Mouse (Mus musculus): Measurements from ENCODE around the gene Exoc6b. TPM values are rescaled to one million over a fixed set of nuclear protein-coding genes. Genes with fewer than 3 reads are reported as not detected.

Exoc6b gene
- polyA plus RNA-seq, 1 experiment from 2014 or later = 16.2 TPM

- no peak overlapping the region for H3K9ac ChIP-seq (ENCODE audit: low read length)
- H3K4me3 ChIP-seq (ENCODE audit: low read length) = no peak overlapping the region
- 0 out of 2 replicates have a peak, but pooled peaks cover 3% of the 10 kb centered on the region for H3K4me1 ChIP-seq (ENCODE audit: control insufficient read depth, insufficient read depth, low read length)
- no peaks in the 10 kb centered on the region for H3K36me3 ChIP-seq (ENCODE audit: control insufficient read depth, insufficient read depth)
- 72% methylated on average over 5 of the region's 5 CpGs for WGBS
- H3K27ac ChIP-seq (ENCODE audit: low read length) = no peak overlapping the region
- no peak for ATAC-seq (replicated peaks; ENCODE audit: extremely low read depth, insufficient read depth, low FRiP score)
- no peaks in the 10 kb centered on the region for H3K9me3 ChIP-seq (replicated peaks; ENCODE audit: control insufficient read depth, low read length)
- no peaks in the 10 kb centered on the region for H3K27me3 ChIP-seq (ENCODE audit: control insufficient read depth, insufficient read depth, low read length)
- H3K4me2 ChIP-seq (ENCODE audit: low read depth, low read length) = no peak overlapping the region
Measured at GRCm38 (mm10) chr6:84875869-84876268, 193.4 kb downstream of the Exoc6b start.

GRCm38 (mm10) chr6:84867114-84867513, 202.2 kb downstream of the Exoc6b start:
- H3K9ac ChIP-seq (ENCODE audit: low read length) = no peak overlapping the region
- WGBS = 39% methylated on average over 4 of the region's 4 CpGs

GRCm38 (mm10) chr6:84864625-84865024, 204.7 kb downstream of the Exoc6b start:
- Histone ChIP-seq H3K4me3 (ENCODE audit: low read length) (no peak overlapping the region), H3K27ac (ENCODE audit: low read length) (no peak overlapping the region), H3K4me1 (ENCODE audit: control insufficient read depth, insufficient read depth, low read length) (no peaks in the 10 kb centered on the region), H3K27me3 (ENCODE audit: control insufficient read depth, insufficient read depth, low read length) (no peaks in the 10 kb centered on the region), H3K9ac (ENCODE audit: low read length) (no peak overlapping the region), H3K9me3 (replicated peaks; ENCODE audit: control insufficient read depth, low read length) (no peaks in the 10 kb centered on the region), H3K36me3 (ENCODE audit: control insufficient read depth, insufficient read depth) (no peaks in the 10 kb centered on the region), H3K4me2 (ENCODE audit: low read depth, low read length) (no peak overlapping the region)
- no peak for ATAC-seq (replicated peaks; ENCODE audit: extremely low read depth, insufficient read depth, low FRiP score)
- 77% methylated on average over 3 of the region's 3 CpGs for WGBS

More at GRCm38 (mm10) chr6:84867114-84867513, 202.2 kb downstream of the Exoc6b start:
- no peaks in the 10 kb centered on the region for H3K36me3 ChIP-seq (ENCODE audit: control insufficient read depth, insufficient read depth)
- H3K27ac ChIP-seq (ENCODE audit: low read length) = no peak overlapping the region
- H3K27me3 ChIP-seq (ENCODE audit: control insufficient read depth, insufficient read depth, low read length) = no peaks in the 10 kb centered on the region
- H3K9me3 ChIP-seq (replicated peaks; ENCODE audit: control insufficient read depth, low read length) = no peaks in the 10 kb centered on the region
- H3K4me1 ChIP-seq (ENCODE audit: control insufficient read depth, insufficient read depth, low read length) = 0 out of 2 replicates have a peak, but pooled peaks cover 3% of the 10 kb centered on the region
- no peak overlapping the region for H3K4me2 ChIP-seq (ENCODE audit: low read depth, low read length)
- H3K4me3 ChIP-seq (ENCODE audit: low read length) = no peak overlapping the region
- no peak for ATAC-seq (replicated peaks; ENCODE audit: extremely low read depth, insufficient read depth, low FRiP score)

- H3K9ac ChIP-seq (ENCODE audit: low read length) = no peak overlapping the region
- 90% methylated on average over 1 of the region's 1 CpGs for WGBS
Measured at GRCm38 (mm10) chr6:84863816-84864375, 205.4 kb downstream of the Exoc6b start.

GRCm38 (mm10) chr6:84845665-84846064, 223.6 kb downstream of the Exoc6b start:
- no peak overlapping the region for H3K4me2 ChIP-seq (ENCODE audit: low read depth, low read length)
- H3K27me3 ChIP-seq (ENCODE audit: control insufficient read depth, insufficient read depth, low read length) = no peaks in the 10 kb centered on the region
- WGBS = 31% methylated on average over 7 of the region's 7 CpGs
- H3K4me3 ChIP-seq (ENCODE audit: low read length) = no peak overlapping the region
- no peaks in the 10 kb centered on the region for H3K36me3 ChIP-seq (ENCODE audit: control insufficient read depth, insufficient read depth)
- H3K9ac ChIP-seq (ENCODE audit: low read length) = no peak overlapping the region
- H3K27ac ChIP-seq (ENCODE audit: low read length) = no peak overlapping the region
- no peak for ATAC-seq (replicated peaks; ENCODE audit: extremely low read depth, insufficient read depth, low FRiP score)
- no peaks in the 10 kb centered on the region for H3K9me3 ChIP-seq (replicated peaks; ENCODE audit: control insufficient read depth, low read length)
- 0 out of 2 replicates have a peak, but pooled peaks cover 11% of the 10 kb centered on the region for H3K4me1 ChIP-seq (ENCODE audit: control insufficient read depth, insufficient read depth, low read length)

More at GRCm38 (mm10) chr6:84863816-84864375, 205.4 kb downstream of the Exoc6b start:
- no peak overlapping the region for H3K27ac ChIP-seq (ENCODE audit: low read length)
- no peak overlapping the region for H3K4me3 ChIP-seq (ENCODE audit: low read length)
- no peaks in the 10 kb centered on the region for H3K36me3 ChIP-seq (ENCODE audit: control insufficient read depth, insufficient read depth)
- ATAC-seq (replicated peaks; ENCODE audit: extremely low read depth, insufficient read depth, low FRiP score) = no peak
- no peaks in the 10 kb centered on the region for H3K9me3 ChIP-seq (replicated peaks; ENCODE audit: control insufficient read depth, low read length)
- H3K4me1 ChIP-seq (ENCODE audit: control insufficient read depth, insufficient read depth, low read length) = no peaks in the 10 kb centered on the region
- no peak overlapping the region for H3K4me2 ChIP-seq (ENCODE audit: low read depth, low read length)
- H3K27me3 ChIP-seq (ENCODE audit: control insufficient read depth, insufficient read depth, low read length) = no peaks in the 10 kb centered on the region

- no peak for ATAC-seq (replicated peaks; ENCODE audit: extremely low read depth, insufficient read depth, low FRiP score)
- no peak overlapping the region for H3K27ac ChIP-seq (ENCODE audit: low read length)
- H3K9me3 ChIP-seq (replicated peaks; ENCODE audit: control insufficient read depth, low read length) = no peaks in the 10 kb centered on the region
- H3K9ac ChIP-seq (ENCODE audit: low read length) = no peak overlapping the region
- no peak overlapping the region for H3K4me2 ChIP-seq (ENCODE audit: low read depth, low read length)
- H3K4me1 ChIP-seq (ENCODE audit: control insufficient read depth, insufficient read depth, low read length) = 0 out of 2 replicates have a peak, but pooled peaks cover 8% of the 10 kb centered on the region
- no peak overlapping the region for H3K4me3 ChIP-seq (ENCODE audit: low read length)
- H3K36me3 ChIP-seq (ENCODE audit: control insufficient read depth, insufficient read depth) = peaks cover 3% of the 10 kb centered on the region; the same call in 1 of the 2 replicates
- H3K27me3 ChIP-seq (ENCODE audit: control insufficient read depth, insufficient read depth, low read length) = no peaks in the 10 kb centered on the region
Measured at GRCm38 (mm10) chr6:84841138-84841537, 228.2 kb downstream of the Exoc6b start.

GRCm38 (mm10) chr6:84807546-84807945, 261.8 kb downstream of the Exoc6b start:
- Histone ChIP-seq H3K27me3 (ENCODE audit: control insufficient read depth, insufficient read depth, low read length) (no peaks in the 10 kb centered on the region), H3K4me1 (ENCODE audit: control insufficient read depth, insufficient read depth, low read length) (peaks cover 3% of the 10 kb centered on the region; the same call in 1 of the 2 replicates), H3K4me3 (ENCODE audit: low read length) (no peak overlapping the region), H3K9me3 (replicated peaks; ENCODE audit: control insufficient read depth, low read length) (no peaks in the 10 kb centered on the region), H3K36me3 (ENCODE audit: control insufficient read depth, insufficient read depth) (no peaks in the 10 kb centered on the region), H3K27ac (ENCODE audit: low read length) (no peak overlapping the region), H3K4me2 (ENCODE audit: low read depth, low read length) (no peak overlapping the region), H3K9ac (ENCODE audit: low read length) (no peak overlapping the region)
- no peak for ATAC-seq (replicated peaks; ENCODE audit: extremely low read depth, insufficient read depth, low FRiP score)
- WGBS = 81% methylated on average over 7 of the region's 7 CpGs

- no peak overlapping the region for H3K4me3 ChIP-seq (ENCODE audit: low read length)
- ATAC-seq (replicated peaks; ENCODE audit: extremely low read depth, insufficient read depth, low FRiP score) = no peak
- H3K4me2 ChIP-seq (ENCODE audit: low read depth, low read length) = no peak overlapping the region
- no peaks in the 10 kb centered on the region for H3K36me3 ChIP-seq (ENCODE audit: control insufficient read depth, insufficient read depth)
- peaks cover 3% of the 10 kb centered on the region; the same call in 1 of the 2 replicates for H3K4me1 ChIP-seq (ENCODE audit: control insufficient read depth, insufficient read depth, low read length)
- 56% methylated on average over 2 of the region's 2 CpGs for WGBS
- H3K9me3 ChIP-seq (replicated peaks; ENCODE audit: control insufficient read depth, low read length) = no peaks in the 10 kb centered on the region
- no peak overlapping the region for H3K9ac ChIP-seq (ENCODE audit: low read length)
- H3K27me3 ChIP-seq (ENCODE audit: control insufficient read depth, insufficient read depth, low read length) = no peaks in the 10 kb centered on the region
- H3K27ac ChIP-seq (ENCODE audit: low read length) = no peak overlapping the region
Measured at GRCm38 (mm10) chr6:84806132-84806730, 263.1 kb downstream of the Exoc6b start.

GRCm38 (mm10) chr6:84798736-84799135, 270.6 kb downstream of the Exoc6b start:
- Histone ChIP-seq H3K4me1 (ENCODE audit: control insufficient read depth, insufficient read depth, low read length) (no peaks in the 10 kb centered on the region), H3K9ac (ENCODE audit: low read length) (no peak overlapping the region), H3K27ac (ENCODE audit: low read length) (no peak overlapping the region), H3K4me2 (ENCODE audit: low read depth, low read length) (no peak overlapping the region), H3K4me3 (ENCODE audit: low read length) (no peak overlapping the region), H3K9me3 (replicated peaks; ENCODE audit: control insufficient read depth, low read length) (no peaks in the 10 kb centered on the region), H3K27me3 (ENCODE audit: control insufficient read depth, insufficient read depth, low read length) (no peaks in the 10 kb centered on the region), H3K36me3 (ENCODE audit: control insufficient read depth, insufficient read depth) (no peaks in the 10 kb centered on the region)
- WGBS = 82% methylated on average over 3 of the region's 3 CpGs
- ATAC-seq (replicated peaks; ENCODE audit: extremely low read depth, insufficient read depth, low FRiP score) = no peak

Measured in heart, embryonic 16.5 days (tissue).